ENCODE assay signal across 27 mouse cellular contexts in genomic region chr11:88201172-88201571, GRCm38 (mm10). TPM values are rescaled to one million over a fixed set of nuclear protein-coding genes. Genes with fewer than 3 reads are reported as not detected.
DNase-seq lines count a peak whose midpoint lies in the region; ATAC-seq and TF ChIP-seq lines count a peak whose summit lies in the region.
"Had no signal": no experiment of that assay in that cellular context is flagged by ENCODE, and none has a peak within 500 bp of the region (broad histone marks: within the 10 kb centered on the region; RNA-seq: fewer than 3 reads in every experiment).

No protein-coding gene starts in this region.

- H3K27ac ChIP-seq in intestine, postnatal 0 days (ENCODE audit: low read depth, low read length): no peak overlapping the region
- H3K27ac ChIP-seq in intestine, embryonic 16.5 days (ENCODE audit: low read length): no peak overlapping the region
- H3K27ac ChIP-seq in heart, embryonic 14.5 days (replicated peaks in 1 of 2; ENCODE audit: control insufficient read depth in 1 of 2, insufficient read depth in 1 of 2, low read depth in 2 of 2, low read length in 2 of 2): peak overlapping the region; percentile 96
- no peak overlapping the region for H3K27ac ChIP-seq in forebrain, embryonic 10.5 days
- H3K27ac ChIP-seq: embryonic facial prominence, embryonic 13.5 days; hindbrain, embryonic 15.5 days; layer of hippocampus, adult 2 months; left cerebral cortex, adult 2 months; liver, embryonic 12.5 days had no signal

- no peaks in the 10 kb centered on the region for H3K36me3 ChIP-seq in intestine, postnatal 0 days (ENCODE audit: control insufficient read depth, insufficient read depth)
- H3K36me3 ChIP-seq in intestine, embryonic 16.5 days (ENCODE audit: control insufficient read depth, insufficient read depth, low read length): no peaks in the 10 kb centered on the region
- peaks cover 7% of the 10 kb centered on the region for H3K36me3 ChIP-seq in heart, embryonic 14.5 days (ENCODE audit: control insufficient read depth, insufficient read depth, low read length)
- peaks cover 5% of the 10 kb centered on the region for H3K36me3 ChIP-seq in forebrain, embryonic 10.5 days (replicated peaks)
- H3K36me3 ChIP-seq: embryonic facial prominence, embryonic 13.5 days; hindbrain, embryonic 15.5 days had no signal

- no peaks in the 10 kb centered on the region for H3K9me3 ChIP-seq in intestine, postnatal 0 days (ENCODE audit: control insufficient read depth)
- H3K9me3 ChIP-seq in intestine, embryonic 16.5 days (ENCODE audit: control insufficient read depth, low read length): no peaks in the 10 kb centered on the region
- H3K9me3 ChIP-seq in heart, embryonic 14.5 days (ENCODE audit: control insufficient read depth, low read length): no peaks in the 10 kb centered on the region
- no peaks in the 10 kb centered on the region for H3K9me3 ChIP-seq in forebrain, embryonic 10.5 days
- H3K9me3 ChIP-seq: embryonic facial prominence, embryonic 13.5 days; hindbrain, embryonic 15.5 days; liver, embryonic 12.5 days had no signal

- WGBS in intestine, postnatal 0 days: 71% methylated on average over 2 of the region's 2 CpGs
- 70% methylated on average over 2 of the region's 2 CpGs for WGBS in intestine, embryonic 16.5 days
- 17% methylated on average over 2 of the region's 2 CpGs for WGBS in heart, embryonic 14.5 days
- WGBS in forebrain, embryonic 10.5 days: 83% methylated on average over 2 of the region's 2 CpGs

- H3K4me1 ChIP-seq in intestine, postnatal 0 days (replicated peaks; ENCODE audit: control insufficient read depth, insufficient read depth, low read length): peaks cover 12% of the 10 kb centered on the region
- H3K4me1 ChIP-seq in intestine, embryonic 16.5 days (ENCODE audit: control insufficient read depth, insufficient read depth, low read length): peaks cover 18% of the 10 kb centered on the region
- H3K4me1 ChIP-seq in heart, embryonic 14.5 days (ENCODE audit: control insufficient read depth in 2 of 2, insufficient read depth in 2 of 2, low read length in 2 of 2): peaks cover 27 to 46% of the 10 kb centered on the region in 2 experiments
- H3K4me1 ChIP-seq in forebrain, embryonic 10.5 days: peaks cover 49% of the 10 kb centered on the region

- H3K4me2 ChIP-seq in intestine, postnatal 0 days (replicated peaks; ENCODE audit: low read depth): no peak overlapping the region
- no peak overlapping the region for H3K4me2 ChIP-seq in intestine, embryonic 16.5 days (ENCODE audit: low read depth, low read length)
- H3K4me2 ChIP-seq in heart, embryonic 14.5 days (ENCODE audit: low read length): peak overlapping the region; percentile 38
- H3K4me2 ChIP-seq: embryonic facial prominence, embryonic 13.5 days; hindbrain, embryonic 15.5 days; liver, embryonic 12.5 days; midbrain, embryonic 11.5 days had no signal

- no peak overlapping the region for H3K4me3 ChIP-seq in intestine, postnatal 0 days (ENCODE audit: low read depth, low read length)
- no peak overlapping the region for H3K4me3 ChIP-seq in intestine, embryonic 16.5 days (ENCODE audit: low read length)
- no peak overlapping the region for H3K4me3 ChIP-seq in heart, embryonic 14.5 days (ENCODE audit: control insufficient read depth in 1 of 2, insufficient read depth in 1 of 2, low read depth in 1 of 2, low read length in 2 of 2)
- H3K4me3 ChIP-seq in forebrain, embryonic 10.5 days: no peak overlapping the region
- H3K4me3 ChIP-seq: embryonic facial prominence, embryonic 13.5 days; hindbrain, embryonic 15.5 days; layer of hippocampus, adult 2 months; left cerebral cortex, adult 2 months; liver, embryonic 12.5 days had no signal

- DNase-seq in heart, adult 11 months: peak; percentile 91
- DNase-seq in heart, postnatal 25 days (ENCODE audit: low spot score): no peak
- DNase-seq in thymus, postnatal 4 days: no peak
- DNase-seq in thymus, postnatal 0 days (ENCODE audit: low spot score): no peak
- no peak for DNase-seq in forebrain, embryonic 10.5 days (ENCODE audit: extremely low spot score, low spot score)
- DNase-seq: adrenal gland, postnatal 10 days; cerebellum, adult 11 months; cerebellum, adult 9-11 months; gastrocnemius, postnatal 25 days; kidney, adult 2 months; kidney, postnatal 36 days; liver, postnatal 0 days; lung, postnatal 36 days; right cerebral cortex, postnatal 4 days had no signal

- ATAC-seq in intestine, postnatal 0 days: 0 out of 2 replicates have a peak, but pooled peaks have one; percentile 13
- no peak for ATAC-seq in intestine, embryonic 16.5 days
- ATAC-seq in heart, embryonic 14.5 days (ENCODE audit: insufficient number of reproducible peaks, insufficient read depth, low FRiP score, low read depth): no peak
- ATAC-seq: forebrain, embryonic 16.5 days; inflammation-experienced regulatory T-cells, adult 6 months; liver, embryonic 12.5 days; liver, postnatal 0 days; midbrain, embryonic 16.5 days; Patski had no signal

- no peak for TF ChIP-seq CTCF in intestine, postnatal 0 days (IDR thresholded peaks at IDR 0.05; ENCODE audit: low read depth)

- H3K9ac ChIP-seq in intestine, postnatal 0 days (ENCODE audit: low read depth, low read length): no peak overlapping the region
- no peak overlapping the region for H3K9ac ChIP-seq in intestine, embryonic 16.5 days (ENCODE audit: low read depth, low read length)
- peak overlapping the region; percentile 47; the same call in 1 of the 2 replicates for H3K9ac ChIP-seq in heart, embryonic 14.5 days (ENCODE audit: low read length)
- H3K9ac ChIP-seq: embryonic facial prominence, embryonic 13.5 days; hindbrain, embryonic 15.5 days; liver, embryonic 12.5 days; liver, postnatal 0 days had no signal

- no peaks in the 10 kb centered on the region for H3K27me3 ChIP-seq in intestine, postnatal 0 days (replicated peaks; ENCODE audit: control insufficient read depth, insufficient read depth, low read length)
- H3K27me3 ChIP-seq in intestine, embryonic 16.5 days (replicated peaks; ENCODE audit: control insufficient read depth, insufficient read depth, low read length): no peaks in the 10 kb centered on the region
- H3K27me3 ChIP-seq in heart, embryonic 14.5 days (ENCODE audit: control insufficient read depth, insufficient read depth, low read length): no peaks in the 10 kb centered on the region
- peaks cover 15% of the 10 kb centered on the region for H3K27me3 ChIP-seq in forebrain, embryonic 10.5 days (ENCODE audit: poor library complexity, severe bottlenecking)
- H3K27me3 ChIP-seq: hindbrain, embryonic 15.5 days; Patski had no signal

- intact Hi-C loops in heart, postnatal 25 days (cut with DNase I): no loop called here

RNA-seq across cellular contexts. Expression of gene Mrps23, which starts 3.0 kb away (rescaled TPM):
- 100 to 1,000 TPM; 301 to 306 TPM for total RNA-seq in heart, postnatal 25 days (2021)
- 54.1 and 59.1 TPM in 2 replicates for polyA plus RNA-seq in intestine, postnatal 0 days (2015; fragmentation: Nextera tagmentation; extraction: Ambion mirVana)
- polyA plus RNA-seq in intestine, embryonic 16.5 days (2015; fragmentation: Nextera tagmentation; extraction: Ambion mirVana): 56.3 and 63.9 TPM in 2 replicates
- polyA plus RNA-seq in heart, embryonic 14.5 days (2014; fragmentation: Nextera tagmentation; extraction: Ambion mirVana): 95.0 and 97.4 TPM in 2 replicates
- polyA plus RNA-seq in thymus, postnatal 0 days (2015; fragmentation: Nextera tagmentation; extraction: Ambion mirVana): 90.0 and 95.0 TPM in 2 replicates
- 65.5 and 72.6 TPM in 2 replicates for polyA plus RNA-seq in forebrain, embryonic 10.5 days (2016; fragmentation: Nextera tagmentation; extraction: Ambion mirVana)

Comparison
In these comparisons a context has a peak if more than half of its experiments do, and no peak if none do; other contexts are left out.
1. H3K27ac ChIP-seq: peak in heart, embryonic 14.5 days (2 of 2); none in intestine, postnatal 0 days (single experiment), intestine, embryonic 16.5 days (single experiment) and forebrain, embryonic 10.5 days (single experiment).